In the genomic region with DNA sequence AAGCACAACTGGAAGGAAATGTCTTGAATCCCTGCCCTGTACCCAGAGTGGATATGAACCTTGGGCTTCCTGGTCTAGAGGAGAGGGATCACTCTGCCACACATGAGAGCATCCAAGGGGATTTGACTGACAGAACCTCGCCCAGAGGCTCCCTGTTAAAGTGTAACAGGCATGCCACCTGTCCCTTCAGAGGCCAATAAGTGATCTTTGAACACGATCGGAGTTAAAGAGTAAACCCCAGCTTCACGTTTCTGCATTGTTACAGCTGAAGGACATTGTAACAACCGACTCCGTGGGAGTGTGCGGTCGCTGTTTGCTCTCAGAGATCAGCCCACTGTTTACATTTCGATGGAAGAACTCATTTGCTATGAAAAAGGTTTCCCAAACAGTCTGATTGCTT, we compare ENCODE assay signal across 10 mouse cellular contexts. TPM values are rescaled to one million over a fixed set of nuclear protein-coding genes. Genes with fewer than 3 reads are reported as not detected.
DNase-seq lines count a peak whose midpoint lies in the region; ATAC-seq and TF ChIP-seq lines count a peak whose summit lies in the region.
"Had no signal": no experiment of that assay in that cellular context is flagged by ENCODE, and none has a peak within 500 bp of the region (broad histone marks: within the 10 kb centered on the region; RNA-seq: fewer than 3 reads in every experiment).

No protein-coding gene starts in this region.

- no peak overlapping the region for H3K9ac ChIP-seq in intestine, embryonic 14.5 days (ENCODE audit: low read length)
- no peak overlapping the region for H3K9ac ChIP-seq in kidney, postnatal 0 days (ENCODE audit: low read depth, low read length)
- no peak overlapping the region for H3K9ac ChIP-seq in liver, embryonic 16.5 days (ENCODE audit: low read depth, low read length)
- H3K9ac ChIP-seq in hindbrain, embryonic 14.5 days, result no peak overlapping the region
- H3K9ac ChIP-seq: embryonic facial prominence, embryonic 12.5 days had no signal

- no peak overlapping the region for H3K4me3 ChIP-seq in intestine, embryonic 14.5 days (ENCODE audit: low read depth, low read length)
- H3K4me3 ChIP-seq in kidney, postnatal 0 days (replicated peaks; ENCODE audit: low read depth, low read length), result no peak overlapping the region
- no peak overlapping the region for H3K4me3 ChIP-seq in liver, embryonic 16.5 days (ENCODE audit: low read depth, low read length)
- H3K4me3 ChIP-seq in left cerebral cortex, adult 2 months, result no peak overlapping the region
- no peak overlapping the region for H3K4me3 ChIP-seq in hindbrain, embryonic 14.5 days (replicated peaks; ENCODE audit: low read length)
- H3K4me3 ChIP-seq: embryonic facial prominence, embryonic 12.5 days; heart, embryonic 10.5 days had no signal

- H3K27me3 ChIP-seq in intestine, embryonic 14.5 days (replicated peaks; ENCODE audit: control insufficient read depth, insufficient read depth, low read length), result no peaks in the 10 kb centered on the region
- no peaks in the 10 kb centered on the region for H3K27me3 ChIP-seq in kidney, postnatal 0 days (ENCODE audit: insufficient read depth, low read length)
- no peaks in the 10 kb centered on the region for H3K27me3 ChIP-seq in liver, embryonic 16.5 days (ENCODE audit: control insufficient read depth, insufficient read depth, low read depth, low read length)
- no peaks in the 10 kb centered on the region for H3K27me3 ChIP-seq in hindbrain, embryonic 14.5 days (ENCODE audit: control insufficient read depth, insufficient read depth, low read length)
- H3K27me3 ChIP-seq: embryonic facial prominence, embryonic 12.5 days had no signal

- WGBS in intestine, embryonic 14.5 days, result 20% methylated on average over 9 of the region's 9 CpGs
- WGBS in kidney, postnatal 0 days, result 14% methylated on average over 9 of the region's 9 CpGs
- WGBS in liver, embryonic 16.5 days (ENCODE audit: insufficient replicate concordance), result 60% methylated on average over 9 of the region's 9 CpGs
- 49% methylated on average over 9 of the region's 9 CpGs for WGBS in hindbrain, embryonic 14.5 days

- H3K36me3 ChIP-seq in intestine, embryonic 14.5 days (ENCODE audit: control insufficient read depth, insufficient read depth, low read length), result no peaks in the 10 kb centered on the region
- no peaks in the 10 kb centered on the region for H3K36me3 ChIP-seq in kidney, postnatal 0 days (ENCODE audit: insufficient read depth, low read length)
- H3K36me3 ChIP-seq in liver, embryonic 16.5 days (ENCODE audit: control insufficient read depth, insufficient read depth), result no peaks in the 10 kb centered on the region
- no peaks in the 10 kb centered on the region for H3K36me3 ChIP-seq in hindbrain, embryonic 14.5 days (replicated peaks; ENCODE audit: control insufficient read depth, insufficient read depth)
- H3K36me3 ChIP-seq: embryonic facial prominence, embryonic 12.5 days; heart, embryonic 10.5 days had no signal

- H3K4me2 ChIP-seq in intestine, embryonic 14.5 days (ENCODE audit: low read length), result peak overlapping the region; percentile 2; the same call in 1 of the 2 replicates
- peak overlapping the region; percentile 48 for H3K4me2 ChIP-seq in kidney, postnatal 0 days (ENCODE audit: low read length)
- H3K4me2 ChIP-seq in liver, embryonic 16.5 days (ENCODE audit: low read depth, low read length), result no peak overlapping the region
- H3K4me2 ChIP-seq in hindbrain, embryonic 14.5 days (replicated peaks), result no peak overlapping the region
- H3K4me2 ChIP-seq: embryonic facial prominence, embryonic 12.5 days had no signal

- TF ChIP-seq CTCF in kidney, postnatal 0 days (IDR thresholded peaks at IDR 0.05; ENCODE audit: low read depth), result no peak
- no peak for TF ChIP-seq CTCF in left cerebral cortex, adult 2 months (IDR thresholded peaks at IDR 0.05)

- no peaks in the 10 kb centered on the region for H3K9me3 ChIP-seq in intestine, embryonic 14.5 days (ENCODE audit: control insufficient read depth, low read length)
- no peaks in the 10 kb centered on the region for H3K9me3 ChIP-seq in kidney, postnatal 0 days (replicated peaks; ENCODE audit: low read length)
- no peaks in the 10 kb centered on the region for H3K9me3 ChIP-seq in liver, embryonic 16.5 days (replicated peaks; ENCODE audit: control insufficient read depth, low read length)
- H3K9me3 ChIP-seq in hindbrain, embryonic 14.5 days (ENCODE audit: control insufficient read depth, low read length), result no peaks in the 10 kb centered on the region
- H3K9me3 ChIP-seq: embryonic facial prominence, embryonic 12.5 days; heart, embryonic 10.5 days had no signal

- peak; percentile 0 for DNase-seq in NIH3T3 (ENCODE audit: low read depth)
- no peak for DNase-seq in intestine, embryonic 14.5 days (ENCODE audit: low spot score)
- peak; percentile 51 for DNase-seq in kidney, postnatal 0 days (ENCODE audit: low spot score)
- DNase-seq in adrenal gland, postnatal 10 days, result no peak
- DNase-seq in left cerebral cortex, adult 2 months (ENCODE audit: extremely low spot score in 1 of 2, low spot score in 2 of 2), result no peak
- no peak for DNase-seq in hindbrain, embryonic 14.5 days (ENCODE audit: low spot score)
- DNase-seq: cerebellum, adult 18-20 months had no signal

- H3K4me1 ChIP-seq in intestine, embryonic 14.5 days (replicated peaks; ENCODE audit: control insufficient read depth, insufficient read depth, low read length), result no peaks in the 10 kb centered on the region; the same call in 1 of the 2 replicates
- H3K4me1 ChIP-seq in kidney, postnatal 0 days (replicated peaks; ENCODE audit: insufficient read depth, low read length), result peaks cover 6% of the 10 kb centered on the region
- H3K4me1 ChIP-seq in liver, embryonic 16.5 days (ENCODE audit: control insufficient read depth, low read depth, low read length), result no peaks in the 10 kb centered on the region
- H3K4me1 ChIP-seq in hindbrain, embryonic 14.5 days (replicated peaks; ENCODE audit: control insufficient read depth, insufficient read depth, low read length), result no peaks in the 10 kb centered on the region
- H3K4me1 ChIP-seq: embryonic facial prominence, embryonic 12.5 days; heart, embryonic 10.5 days had no signal

- intact Hi-C loops in left cerebral cortex, adult 2 months (cut with DNase I), result no loop called here

- ATAC-seq in intestine, embryonic 14.5 days (replicated peaks; ENCODE audit: low FRiP score, low TSS enrichment, low read depth), result peak; percentile 88
- ATAC-seq in kidney, postnatal 0 days (replicated peaks; ENCODE audit: low FRiP score, low read depth), result peak; percentile 86
- ATAC-seq in liver, embryonic 16.5 days (ENCODE audit: low read depth), result peak; percentile 80
- no peak for ATAC-seq in hindbrain, embryonic 14.5 days (ENCODE audit: low FRiP score)

- H3K27ac ChIP-seq in intestine, embryonic 14.5 days (ENCODE audit: low read depth), result no peak overlapping the region
- peak overlapping the region; percentile 60; the same call in 1 of the 2 replicates for H3K27ac ChIP-seq in kidney, postnatal 0 days
- H3K27ac ChIP-seq in liver, embryonic 16.5 days (ENCODE audit: low read length), result no peak overlapping the region
- no peak overlapping the region for H3K27ac ChIP-seq in left cerebral cortex, adult 2 months
- no peak overlapping the region for H3K27ac ChIP-seq in hindbrain, embryonic 14.5 days
- H3K27ac ChIP-seq: embryonic facial prominence, embryonic 12.5 days; heart, embryonic 10.5 days had no signal

RNA-seq across cellular contexts. Expression of a gene that starts 16.8 kb away (rescaled TPM):
- 0.52 and 0.65 TPM in 2 replicates for polyA plus RNA-seq in intestine, embryonic 14.5 days (2014; fragmentation: Nextera tagmentation; extraction: Ambion mirVana)
- polyA plus RNA-seq in kidney, postnatal 0 days (2015; fragmentation: Nextera tagmentation; extraction: Ambion mirVana), result 1.1 and 1.4 TPM in 2 replicates
- 0.22 and 0.23 TPM in 2 replicates for polyA plus RNA-seq in liver, embryonic 16.5 days (2015; fragmentation: Nextera tagmentation; extraction: Ambion mirVana)
- 1 to 10 TPM; 7.1 to 9.5 TPM for total RNA-seq in adrenal gland, postnatal 10 days (2021)
- total RNA-seq in left cerebral cortex, adult 2 months (2021), result 10 to 100 TPM in 1 of 2 experiments, 1 to 10 TPM in 1; 9.1 to 11.5 TPM
- polyA plus RNA-seq in hindbrain, embryonic 14.5 days (2014; fragmentation: Nextera tagmentation; extraction: Ambion mirVana), result 0.70 and 0.76 TPM in 2 replicates

RNA-seq across cellular contexts. Expression of a gene that starts 34.2 kb away (rescaled TPM):
- polyA plus RNA-seq in intestine, embryonic 14.5 days (2014; fragmentation: Nextera tagmentation; extraction: Ambion mirVana), result 147 and 151 TPM in 2 replicates
- 119 and 121 TPM in 2 replicates for polyA plus RNA-seq in kidney, postnatal 0 days (2015; fragmentation: Nextera tagmentation; extraction: Ambion mirVana)
- 41.3 and 53.2 TPM in 2 replicates for polyA plus RNA-seq in liver, embryonic 16.5 days (2015; fragmentation: Nextera tagmentation; extraction: Ambion mirVana)
- total RNA-seq in adrenal gland, postnatal 10 days (2021), result 10 to 100 TPM; 19.0 to 21.0 TPM
- 10 to 100 TPM; 10.7 to 12.9 TPM for total RNA-seq in left cerebral cortex, adult 2 months (2021)
- polyA plus RNA-seq in hindbrain, embryonic 14.5 days (2014; fragmentation: Nextera tagmentation; extraction: Ambion mirVana), result 63.5 and 72.6 TPM in 2 replicates

Comparison
In these comparisons a context has a peak if more than half of its experiments do, and no peak if none do; other contexts are left out.
1. DNase-seq: peak in NIH3T3 (single experiment) and kidney, postnatal 0 days (single experiment); none in intestine, embryonic 14.5 days (single experiment), adrenal gland, postnatal 10 days (single experiment), left cerebral cortex, adult 2 months (0 of 2) and hindbrain, embryonic 14.5 days (single experiment).
2. H3K4me2 ChIP-seq: peak in intestine, embryonic 14.5 days (single experiment) and kidney, postnatal 0 days (single experiment); none in liver, embryonic 16.5 days (single experiment) and hindbrain, embryonic 14.5 days (single experiment).